Mouse (Mus musculus): ENCODE measurements around the gene Gls.

Gls gene

GRCm38 (mm10) chr1:52118860-52119591, 114.0 kb downstream of the Gls start, which contains the start of gene Stat1:
Stat1 (plus strand) TSS chr1:52119440.
- peak; percentile 82 to 85 for DNase-seq

GRCm38 (mm10) chr1:52117777-52118176, 115.3 kb downstream of the Gls start:
- no peak for DNase-seq

- DNase-seq, result no peak
Observed at GRCm38 (mm10) chr1:52116441-52116840, 116.6 kb downstream of the Gls start.

GRCm38 (mm10) chr1:52113666-52114069, 119.4 kb downstream of the Gls start:
- DNase-seq, result peak; percentile 96 to 99

Measured in cerebellum, adult 18-20 months (tissue).